Mouse (Mus musculus) midbrain, embryonic 16.5 days (tissue): Measurements from ENCODE around the gene Itgb7. TPM values are rescaled to one million over a fixed set of nuclear protein-coding genes. Genes with fewer than 3 reads are reported as not detected.

Source experiments
- ATAC-seq: fragments of 200-750 bp; cut with Nextera tagmentation; 2 replicates; pipeline ENCODE4 v1.8.0; 2017; ENCODE audit warnings: moderate TSS enrichment
- H3K27ac ChIP-seq: fragments of 300-500 bp; sonication (generic); 2 replicates; pipeline ENCODE4 v1.5.1; 2014; ENCODE audit warnings: mild to moderate bottlenecking, low read length, mixed read lengths
- H3K27me3 ChIP-seq: fragments of 300-500 bp; sonication (generic); 2 replicates; pipeline ENCODE4 v1.6.1; 2014; ENCODE audit warnings: low read depth, low read length, mixed read lengths; ENCODE audit not compliant: control insufficient read depth, insufficient read depth
- H3K36me3 ChIP-seq: fragments of 300-500 bp; sonication (generic); 2 replicates; pipeline ENCODE4 v1.6.1; 2014; ENCODE audit warnings: mild to moderate bottlenecking, low read length, moderate library complexity, mixed read lengths; ENCODE audit not compliant: control insufficient read depth, insufficient read depth
- H3K4me1 ChIP-seq: fragments of 300-500 bp; sonication (generic); 2 replicates; pipeline ENCODE4 v1.6.1; 2014; ENCODE audit warnings: mild to moderate bottlenecking, low read length, mixed read lengths; ENCODE audit not compliant: control insufficient read depth, insufficient read depth
- H3K4me2 ChIP-seq: fragments of 300-500 bp; sonication (generic); 2 replicates; pipeline ENCODE4 v1.6.1; 2014; ENCODE audit warnings: mild to moderate bottlenecking, low read length, mixed read lengths
- H3K4me3 ChIP-seq: fragments of 300-500 bp; sonication (generic); 2 replicates; pipeline ENCODE4 v1.5.1; 2014; ENCODE audit warnings: low read depth, mild to moderate bottlenecking, low read length, moderate library complexity, mixed read lengths
- H3K9ac ChIP-seq: fragments of 300-500 bp; sonication (generic); 2 replicates; pipeline ENCODE4 v1.6.1; 2014; ENCODE audit warnings: low read depth, low read length, mixed read lengths
- H3K9me3 ChIP-seq: fragments of 300-500 bp; sonication (generic); replicated peaks from 2 replicates; pipeline ENCODE4 v1.6.1; 2014; ENCODE audit warnings: mild to moderate bottlenecking, low read length, mixed read lengths; ENCODE audit not compliant: control insufficient read depth, poor library complexity, severe bottlenecking
- WGBS: fragments of 180-500 bp; shearing (Covaris S2); extraction: QIAGEN DNeasy Blood & Tissue Kit; methylation state at CpG from one replicate; pipeline ENCODE4 v1.1.7; 2014; 5-methylcytosine and 5-hydroxymethylcytosine counted together
- polyA plus RNA-seq: library from polyadenylated mRNA; unstranded; fragments of >200 nt; fragmentation: Nextera tagmentation; extraction: Ambion mirVana; gene quantifications from 2 replicates; pipeline ENCODE4 v1.2.1, GENCODE M21; 2015

Gene Itgb7
- polyA plus RNA-seq, 1 experiment from 2014 or later, result 0.43 TPM

- H3K27me3 ChIP-seq, result peaks cover 34% of the 10 kb centered on the region
- H3K36me3 ChIP-seq, result no peaks in the 10 kb centered on the region
- no peak overlapping the region for H3K27ac ChIP-seq
- H3K9ac ChIP-seq, result no peak overlapping the region
- WGBS, result 69% methylated on average over 5 of the region's 5 CpGs
- H3K4me2 ChIP-seq, result no peak overlapping the region
- H3K4me3 ChIP-seq, result no peak overlapping the region
- no peaks in the 10 kb centered on the region for H3K9me3 ChIP-seq
- ATAC-seq, result no peak
- peaks cover 10% of the 10 kb centered on the region for H3K4me1 ChIP-seq
Measured at GRCm38 (mm10) chr15:102250521-102250920, 18.8 kb upstream of the Itgb7 start.

- Histone ChIP-seq H3K4me3 (no peak overlapping the region), H3K4me1 (peaks cover 15% of the 10 kb centered on the region), H3K4me2 (no peak overlapping the region), H3K27ac (no peak overlapping the region), H3K36me3 (no peaks in the 10 kb centered on the region), H3K9me3 (no peaks in the 10 kb centered on the region), H3K9ac (no peak overlapping the region), H3K27me3 (peaks cover 37% of the 10 kb centered on the region)
- WGBS, result 46% methylated on average over 9 of the region's 9 CpGs
- ATAC-seq, result no peak
Measured at GRCm38 (mm10) chr15:102249967-102250366, 18.2 kb upstream of the Itgb7 start.

- Histone ChIP-seq H3K36me3 (no peaks in the 10 kb centered on the region), H3K9me3 (no peaks in the 10 kb centered on the region), H3K4me1 (peaks cover 18% of the 10 kb centered on the region), H3K27ac (no peak overlapping the region), H3K4me2 (no peak overlapping the region), H3K4me3 (no peak overlapping the region), H3K9ac (no peak overlapping the region), H3K27me3 (peaks cover 38% of the 10 kb centered on the region)
- 4% methylated on average over 13 of the region's 13 CpGs for WGBS
- ATAC-seq, result no peak
Measured at GRCm38 (mm10) chr15:102249251-102249691, 17.5 kb upstream of the Itgb7 start.

- Histone ChIP-seq H3K4me2 (no peak overlapping the region), H3K36me3 (no peaks in the 10 kb centered on the region), H3K4me1 (peaks cover 18% of the 10 kb centered on the region), H3K9ac (no peak overlapping the region), H3K27ac (no peak overlapping the region), H3K27me3 (peaks cover 42% of the 10 kb centered on the region), H3K4me3 (no peak overlapping the region), H3K9me3 (no peaks in the 10 kb centered on the region)
- ATAC-seq, result no peak
- 6% methylated on average over 3 of the region's 3 CpGs for WGBS
Measured at GRCm38 (mm10) chr15:102248812-102249191, 17.1 kb upstream of the Itgb7 start.

GRCm38 (mm10) chr15:102248131-102248811 lies 16.5 kb upstream of the Itgb7 start:
- H3K4me3 ChIP-seq, result peak overlapping the region; percentile 63
- H3K9ac ChIP-seq, result peak overlapping the region; percentile 72
- H3K4me1 ChIP-seq, result peaks cover 18% of the 10 kb centered on the region
- H3K4me2 ChIP-seq, result peak overlapping the region; percentile 90
- no peaks in the 10 kb centered on the region for H3K36me3 ChIP-seq
- peaks cover 48% of the 10 kb centered on the region for H3K27me3 ChIP-seq
- H3K27ac ChIP-seq, result peak overlapping the region; percentile 59; the same call in 1 of the 2 replicates
- no peaks in the 10 kb centered on the region for H3K9me3 ChIP-seq
- 7% methylated on average over 8 of the region's 8 CpGs for WGBS
- no peak for ATAC-seq

GRCm38 (mm10) chr15:102247252-102248130 lies 15.7 kb upstream of the Itgb7 start:
- ATAC-seq, result peak; percentile 33; the same call in 1 of the 2 replicates
- Histone ChIP-seq H3K4me2 (peak overlapping the region; percentile 90), H3K36me3 (no peaks in the 10 kb centered on the region), H3K27me3 (peaks cover 54% of the 10 kb centered on the region), H3K27ac (peak overlapping the region; percentile 76), H3K9ac (peak overlapping the region; percentile 72), H3K4me3 (peak overlapping the region; percentile 63), H3K4me1 (peaks cover 18% of the 10 kb centered on the region), H3K9me3 (no peaks in the 10 kb centered on the region)
- under 1% methylated on average over 57 of the region's 65 CpGs for WGBS

GRCm38 (mm10) chr15:102246866-102247251 lies 15.1 kb upstream of the Itgb7 start:
- under 1% methylated on average over 23 of the region's 35 CpGs for WGBS
- Histone ChIP-seq H3K4me2 (peak overlapping the region; percentile 90), H3K4me1 (peaks cover 18% of the 10 kb centered on the region), H3K27me3 (peaks cover 57% of the 10 kb centered on the region), H3K9me3 (no peaks in the 10 kb centered on the region), H3K36me3 (no peaks in the 10 kb centered on the region), H3K4me3 (peak overlapping the region; percentile 63), H3K27ac (peak overlapping the region; percentile 76), H3K9ac (peak overlapping the region; percentile 72)
- peak; percentile 87 for ATAC-seq

- peak overlapping the region; percentile 72 for H3K9ac ChIP-seq
- peak overlapping the region; percentile 76 for H3K27ac ChIP-seq
- peak overlapping the region; percentile 63 for H3K4me3 ChIP-seq
- peaks cover 57% of the 10 kb centered on the region for H3K27me3 ChIP-seq
- no peaks in the 10 kb centered on the region for H3K36me3 ChIP-seq
- peak; percentile 88 for ATAC-seq
- no peaks in the 10 kb centered on the region for H3K9me3 ChIP-seq
- peak overlapping the region; percentile 90 for H3K4me2 ChIP-seq
- peaks cover 18% of the 10 kb centered on the region for H3K4me1 ChIP-seq
- under 1% methylated on average over 37 of the region's 44 CpGs for WGBS
Measured at GRCm38 (mm10) chr15:102245891-102246741, 14.4 kb upstream of the Itgb7 start.
